Mouse (Mus musculus): Measurements from ENCODE around the gene Ftsj3. TPM values are rescaled to one million over a fixed set of nuclear protein-coding genes. Genes with fewer than 3 reads are reported as not detected.
A peak's percentile ranks its signal among the peaks of the same experiment; 100 is the strongest.

Gene Ftsj3
- polyA plus RNA-seq, 1 experiment from 2014 or later, result 35.8 TPM

DNA sequence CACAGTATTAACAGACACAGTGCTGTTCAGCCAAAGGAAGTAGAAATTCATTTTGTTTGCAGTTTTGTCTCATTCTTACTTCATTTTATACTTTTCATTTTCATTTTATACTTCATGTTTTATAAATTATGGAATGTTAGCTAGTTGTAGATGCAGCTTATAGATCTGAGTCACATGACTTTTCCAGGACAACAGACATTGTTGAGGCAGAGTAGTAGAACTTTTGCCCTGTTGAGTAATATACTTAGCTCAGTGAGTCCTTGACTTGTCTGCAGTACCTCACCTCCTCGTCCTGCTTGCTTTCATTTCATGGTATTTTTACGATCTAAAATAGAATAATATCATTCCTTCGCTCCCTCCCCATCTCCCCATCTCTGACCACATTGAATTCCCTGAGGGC, 35.3 kb downstream of the Ftsj3 start:
- Histone ChIP-seq H3K4me2 (ENCODE audit: low read length) (no peak overlapping the region), H3K4me1 (ENCODE audit: control insufficient read depth, insufficient read depth, low read length) (peaks cover 17% of the 10 kb centered on the region), H3K36me3 (ENCODE audit: control insufficient read depth, insufficient read depth, low read length) (peaks cover 16% of the 10 kb centered on the region), H3K9ac (ENCODE audit: low read length) (no peak overlapping the region), H3K4me3 (ENCODE audit: low read depth, low read length) (no peak overlapping the region), H3K27ac (ENCODE audit: low read depth, low read length) (no peak overlapping the region), H3K9me3 (replicated peaks; ENCODE audit: control insufficient read depth, low read length) (no peaks in the 10 kb centered on the region), H3K27me3 (replicated peaks; ENCODE audit: control insufficient read depth, insufficient read depth, low read length) (no peaks in the 10 kb centered on the region)
- ATAC-seq (no peak), DNase-seq (ENCODE audit: low spot score) (no peak)
- 96% methylated on average over 3 of the region's 3 CpGs for WGBS

GRCm38 (mm10) chr11:106216730-106217490, 39.0 kb downstream of the Ftsj3 start, which contains the start of gene Ddx42:
Ddx42 (plus strand) TSS chr11:106216926.
- peak within 1 kb of the TSS; percentile 96 for H3K9ac ChIP-seq (ENCODE audit: low read length)
- peak within 1 kb of the TSS; percentile 95 for H3K27ac ChIP-seq (ENCODE audit: low read depth, low read length)
- 2% methylated on average over 70 of the region's 70 CpGs for WGBS
- no peaks in the 10 kb centered on the region for H3K27me3 ChIP-seq (replicated peaks; ENCODE audit: control insufficient read depth, insufficient read depth, low read length)
- peaks cover 15% of the 10 kb centered on the region for H3K36me3 ChIP-seq (ENCODE audit: control insufficient read depth, insufficient read depth, low read length)
- peak within 1 kb of the TSS; percentile 83 for H3K4me2 ChIP-seq (ENCODE audit: low read length)
- no peaks in the 10 kb centered on the region for H3K9me3 ChIP-seq (replicated peaks; ENCODE audit: control insufficient read depth, low read length)
- DNase-seq (ENCODE audit: low spot score) (peak; percentile 99), ATAC-seq (peak; percentile 95)
- peak within 1 kb of the TSS; percentile 99 for H3K4me3 ChIP-seq (ENCODE audit: low read depth, low read length)
- H3K4me1 ChIP-seq (ENCODE audit: control insufficient read depth, insufficient read depth, low read length), result peaks cover 24% of the 10 kb centered on the region

DNA sequence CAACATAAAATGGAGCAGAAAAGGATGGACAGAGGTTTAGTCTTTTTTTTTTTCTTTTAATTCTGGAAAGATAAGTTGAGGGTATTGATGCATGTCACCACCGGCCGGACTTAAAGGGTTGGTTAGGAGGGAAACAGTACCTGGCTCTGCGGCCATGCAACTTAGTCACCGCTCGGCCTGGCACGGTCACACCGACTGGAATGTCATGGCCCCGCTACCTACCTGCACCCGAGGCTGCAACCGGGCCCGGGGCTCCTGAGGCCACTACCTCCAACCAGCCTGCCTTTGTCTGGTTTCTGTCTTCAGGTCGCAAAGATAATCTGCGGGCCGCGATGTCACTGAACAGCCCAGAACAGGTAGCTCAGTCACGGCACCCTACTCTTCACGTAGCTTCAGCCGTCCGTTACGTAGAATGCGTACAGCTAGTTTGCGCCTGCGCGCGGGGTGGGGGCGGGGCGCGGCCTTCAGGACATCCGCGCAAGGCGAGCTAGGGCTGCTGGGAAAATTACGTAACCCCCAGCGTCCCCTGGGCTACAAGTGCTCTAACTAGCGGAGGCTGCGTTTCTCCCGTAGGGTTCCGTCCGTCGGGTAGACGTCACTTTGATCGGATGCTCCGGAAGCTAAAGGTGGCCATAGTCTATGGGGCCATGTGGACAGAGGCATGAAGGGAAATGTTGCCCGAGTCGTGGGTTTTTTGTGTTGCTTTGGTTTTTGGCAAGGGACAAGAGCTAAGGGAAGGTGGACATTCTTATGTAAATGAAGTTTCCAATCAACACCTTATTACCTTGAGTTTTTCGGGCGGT, 39.8 kb downstream of the Ftsj3 start, which contains the start of gene Ccdc47:
Gene Ccdc47 (minus strand): TSS at position 418 of the 803 bp plus-strand sequence.
- Histone ChIP-seq H3K36me3 (ENCODE audit: control insufficient read depth, insufficient read depth, low read length) (peaks cover 22% of the 10 kb centered on the region), H3K9me3 (replicated peaks; ENCODE audit: control insufficient read depth, low read length) (no peaks in the 10 kb centered on the region), H3K27me3 (replicated peaks; ENCODE audit: control insufficient read depth, insufficient read depth, low read length) (no peaks in the 10 kb centered on the region), H3K27ac (ENCODE audit: low read depth, low read length) (peak within 1 kb of the TSS; percentile 95), H3K4me3 (ENCODE audit: low read depth, low read length) (peak within 1 kb of the TSS; percentile 99), H3K9ac (ENCODE audit: low read length) (peak within 1 kb of the TSS; percentile 96), H3K4me2 (ENCODE audit: low read length) (peak within 1 kb of the TSS; percentile 83), H3K4me1 (ENCODE audit: control insufficient read depth, insufficient read depth, low read length) (peaks cover 24% of the 10 kb centered on the region)
- WGBS, result under 1% methylated on average over 46 of the region's 46 CpGs
- DNase-seq (ENCODE audit: low spot score) (peak; percentile 100), ATAC-seq (peak; percentile 97)

GRCm38 (mm10) chr11:106215450-106215859, 40.4 kb downstream of the Ftsj3 start:
- peak overlapping the region; percentile 95; the same call in 1 of the 2 replicates for H3K27ac ChIP-seq (ENCODE audit: low read depth, low read length)
- WGBS, result 31% methylated on average over 7 of the region's 7 CpGs

DNA sequence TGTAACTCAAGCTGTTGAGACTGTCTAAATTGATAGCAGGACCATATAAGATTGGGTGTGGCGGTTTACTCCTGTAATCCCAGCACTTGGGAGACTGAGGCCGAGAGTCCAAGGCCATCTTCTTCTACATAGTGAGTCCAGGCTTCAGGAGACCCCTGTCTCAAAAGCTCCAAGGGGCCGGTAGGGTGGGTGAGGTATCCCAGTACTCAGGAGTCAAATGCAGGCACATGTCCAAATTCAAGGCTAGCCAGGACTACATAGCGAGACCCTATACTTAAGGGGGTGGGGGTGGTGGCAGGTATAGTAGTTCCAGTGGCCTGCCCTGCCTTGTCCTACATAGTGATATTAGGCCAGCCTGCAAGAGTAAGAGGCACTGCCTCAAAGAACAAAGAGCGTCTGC, 41.0 kb downstream of the Ftsj3 start:
- ATAC-seq (no peak), DNase-seq (ENCODE audit: low spot score) (no peak)
- H3K36me3 ChIP-seq (ENCODE audit: control insufficient read depth, insufficient read depth, low read length), result peaks cover 33% of the 10 kb centered on the region
- no peaks in the 10 kb centered on the region for H3K9me3 ChIP-seq (replicated peaks; ENCODE audit: control insufficient read depth, low read length)
- no peak overlapping the region for H3K27ac ChIP-seq (ENCODE audit: low read depth, low read length)
- peak overlapping the region; percentile 99; the same call in 1 of the 2 replicates for H3K4me3 ChIP-seq (ENCODE audit: low read depth, low read length)
- H3K9ac ChIP-seq (ENCODE audit: low read length), result no peak overlapping the region; the same call in 1 of the 2 replicates
- peaks cover 20% of the 10 kb centered on the region for H3K4me1 ChIP-seq (ENCODE audit: control insufficient read depth, insufficient read depth, low read length)
- H3K4me2 ChIP-seq (ENCODE audit: low read length), result peak overlapping the region; percentile 83
- no peaks in the 10 kb centered on the region for H3K27me3 ChIP-seq (replicated peaks; ENCODE audit: control insufficient read depth, insufficient read depth, low read length)
- 90% methylated on average over 5 of the region's 5 CpGs for WGBS

More at GRCm38 (mm10) chr11:106215450-106215859, 40.4 kb downstream of the Ftsj3 start:
- H3K9ac ChIP-seq (ENCODE audit: low read length), result peak overlapping the region; percentile 80
- peak overlapping the region; percentile 99 for H3K4me3 ChIP-seq (ENCODE audit: low read depth, low read length)
- peaks cover 28% of the 10 kb centered on the region for H3K36me3 ChIP-seq (ENCODE audit: control insufficient read depth, insufficient read depth, low read length)
- H3K4me1 ChIP-seq (ENCODE audit: control insufficient read depth, insufficient read depth, low read length), result peaks cover 22% of the 10 kb centered on the region
- no peaks in the 10 kb centered on the region for H3K27me3 ChIP-seq (replicated peaks; ENCODE audit: control insufficient read depth, insufficient read depth, low read length)
- H3K9me3 ChIP-seq (replicated peaks; ENCODE audit: control insufficient read depth, low read length), result no peaks in the 10 kb centered on the region
- peak overlapping the region; percentile 83 for H3K4me2 ChIP-seq (ENCODE audit: low read length)
- no peak for ATAC-seq
- DNase-seq (ENCODE audit: low spot score), result no peak

- H3K9me3 ChIP-seq (replicated peaks; ENCODE audit: control insufficient read depth, low read length), result no peaks in the 10 kb centered on the region
- H3K9ac ChIP-seq (ENCODE audit: low read length), result no peak overlapping the region
- 94% methylated on average over 8 of the region's 8 CpGs for WGBS
- H3K27me3 ChIP-seq (replicated peaks; ENCODE audit: control insufficient read depth, insufficient read depth, low read length), result no peaks in the 10 kb centered on the region
- H3K4me1 ChIP-seq (ENCODE audit: control insufficient read depth, insufficient read depth, low read length), result peaks cover 9% of the 10 kb centered on the region
- DNase-seq (ENCODE audit: low spot score), result no peak
- H3K4me3 ChIP-seq (ENCODE audit: low read depth, low read length), result no peak overlapping the region
- H3K27ac ChIP-seq (ENCODE audit: low read depth, low read length), result no peak overlapping the region
- no peak for ATAC-seq
- peaks cover 54% of the 10 kb centered on the region for H3K36me3 ChIP-seq (ENCODE audit: control insufficient read depth, insufficient read depth, low read length)
- no peak overlapping the region for H3K4me2 ChIP-seq (ENCODE audit: low read length)
Observed at GRCm38 (mm10) chr11:106212771-106213170, 43.1 kb downstream of the Ftsj3 start.

- WGBS, result 88% methylated on average over 5 of the region's 5 CpGs
- H3K4me3 ChIP-seq (ENCODE audit: low read depth, low read length), result no peak within 1 kb of the TSS
- no peak within 1 kb of the TSS for H3K9ac ChIP-seq (ENCODE audit: low read length)
- H3K27me3 ChIP-seq (replicated peaks; ENCODE audit: control insufficient read depth, insufficient read depth, low read length), result no peaks in the 10 kb centered on the region
- no peaks in the 10 kb centered on the region for H3K4me1 ChIP-seq (ENCODE audit: control insufficient read depth, insufficient read depth, low read length)
- H3K27ac ChIP-seq (ENCODE audit: low read depth, low read length), result no peak within 1 kb of the TSS
- peaks cover 81% of the 10 kb centered on the region for H3K36me3 ChIP-seq (ENCODE audit: control insufficient read depth, insufficient read depth, low read length)
- no peak for ATAC-seq
- no peak within 1 kb of the TSS for H3K4me2 ChIP-seq (ENCODE audit: low read length)
- DNase-seq (ENCODE audit: low spot score), result no peak
- no peaks in the 10 kb centered on the region for H3K9me3 ChIP-seq (replicated peaks; ENCODE audit: control insufficient read depth, low read length)
Observed at GRCm38 (mm10) chr11:106202123-106202465, 53.8 kb downstream of the Ftsj3 start, which contains the start of gene Strada. Strada (minus strand) TSS chr11:106202168.

DNA sequence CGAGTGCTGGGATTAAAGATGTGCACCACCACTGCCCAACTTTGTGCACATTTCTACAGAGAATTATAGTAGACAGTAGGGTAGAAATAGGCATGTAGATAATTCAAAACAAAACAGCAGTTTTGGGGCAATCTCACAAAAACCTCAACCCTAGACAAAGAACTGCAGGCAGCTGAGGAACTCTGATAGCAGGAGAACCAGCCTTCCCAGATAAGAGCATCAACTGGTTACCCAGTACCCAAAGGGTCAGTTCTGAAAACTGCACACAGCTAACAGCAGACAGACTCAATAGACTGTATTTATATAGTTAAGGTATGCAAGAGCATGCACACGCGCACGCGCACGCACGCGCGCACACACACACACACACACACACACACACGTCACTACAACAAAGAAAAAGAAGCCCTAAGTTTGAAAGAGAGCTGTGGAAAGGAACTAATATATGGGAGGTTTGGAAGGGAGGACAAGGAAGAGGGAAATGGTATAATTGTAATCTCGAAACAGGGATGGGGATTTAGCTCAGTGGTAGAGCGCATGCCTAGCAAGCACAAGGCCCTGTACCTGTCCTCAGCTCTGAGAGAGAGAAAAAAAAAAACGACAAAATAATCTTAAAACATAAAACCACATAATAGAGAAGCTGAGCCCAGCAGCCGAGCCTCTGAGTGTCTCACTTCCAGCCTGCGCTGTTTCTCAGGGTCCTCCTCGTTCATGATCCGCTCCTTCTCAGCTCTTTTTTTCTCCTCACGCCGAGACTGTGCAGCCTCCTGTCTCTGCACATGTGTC, 54.3 kb downstream of the Ftsj3 start:
- Histone ChIP-seq H3K9me3 (replicated peaks; ENCODE audit: control insufficient read depth, low read length) (no peaks in the 10 kb centered on the region), H3K9ac (ENCODE audit: low read length) (no peak overlapping the region), H3K36me3 (ENCODE audit: control insufficient read depth, insufficient read depth, low read length) (peaks cover 77% of the 10 kb centered on the region), H3K4me2 (ENCODE audit: low read length) (no peak overlapping the region), H3K4me1 (ENCODE audit: control insufficient read depth, insufficient read depth, low read length) (no peaks in the 10 kb centered on the region), H3K27me3 (replicated peaks; ENCODE audit: control insufficient read depth, insufficient read depth, low read length) (no peaks in the 10 kb centered on the region), H3K27ac (ENCODE audit: low read depth, low read length) (no peak overlapping the region), H3K4me3 (ENCODE audit: low read depth, low read length) (no peak overlapping the region)
- 94% methylated on average over 19 of the region's 19 CpGs for WGBS
- DNase-seq (ENCODE audit: low spot score) (no peak), ATAC-seq (no peak)
